Mouse (Mus musculus) neural tube, embryonic 12.5 days (tissue): ENCODE results near the gene Slco6d1. TPM values are rescaled to one million over a fixed set of nuclear protein-coding genes. Genes with fewer than 3 reads are reported as not detected.

Source experiments
- microRNA-seq: library from miRNA; unstranded; fragments of <30 nt; microRNA quantifications from one replicate; pipeline ENCODE4, GENCODE M21; 2017
- polyA plus RNA-seq: library from polyadenylated mRNA; unstranded; fragments of >200 nt; fragmentation: Nextera tagmentation; extraction: Ambion mirVana; gene quantifications from 2 replicates; pipeline ENCODE4 v1.2.1, GENCODE M21; 2016

Gene Slco6d1
- polyA plus RNA-seq, 1 experiment from 2014 or later: not detected

Small RNA genes lying within 50 kb of the gene (microRNA-seq; reads per million reads assigned to microRNA genes)
- gene Gm26134: not detected
